Mouse (Mus musculus): Measurements from ENCODE around the gene Npas3.
A peak's percentile ranks its signal among the peaks of the same experiment; 100 is the strongest.

Npas3 gene

DNA sequence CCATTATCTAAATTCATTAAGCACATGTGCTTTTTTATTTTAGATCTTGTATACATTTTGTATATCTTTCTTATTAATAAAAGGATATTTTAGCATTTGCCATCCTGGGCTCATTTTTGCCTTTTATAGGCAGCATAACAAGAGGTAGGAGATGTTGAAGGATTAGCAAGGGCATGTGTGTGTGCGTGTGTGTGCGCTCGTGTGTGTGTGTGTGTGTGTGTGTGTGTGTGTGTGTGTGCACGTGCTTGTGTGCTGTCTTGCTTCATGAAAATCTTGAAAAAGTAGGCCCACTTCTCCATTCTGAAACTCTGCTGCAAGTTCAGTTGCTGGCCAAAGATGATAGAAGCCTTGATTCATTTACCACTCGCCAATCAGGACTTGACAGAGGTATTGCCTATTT lies 338.8 kb downstream of the Npas3 start:
- no peak for DNase-seq (ENCODE audit: extremely low spot score, low spot score)

DNA sequence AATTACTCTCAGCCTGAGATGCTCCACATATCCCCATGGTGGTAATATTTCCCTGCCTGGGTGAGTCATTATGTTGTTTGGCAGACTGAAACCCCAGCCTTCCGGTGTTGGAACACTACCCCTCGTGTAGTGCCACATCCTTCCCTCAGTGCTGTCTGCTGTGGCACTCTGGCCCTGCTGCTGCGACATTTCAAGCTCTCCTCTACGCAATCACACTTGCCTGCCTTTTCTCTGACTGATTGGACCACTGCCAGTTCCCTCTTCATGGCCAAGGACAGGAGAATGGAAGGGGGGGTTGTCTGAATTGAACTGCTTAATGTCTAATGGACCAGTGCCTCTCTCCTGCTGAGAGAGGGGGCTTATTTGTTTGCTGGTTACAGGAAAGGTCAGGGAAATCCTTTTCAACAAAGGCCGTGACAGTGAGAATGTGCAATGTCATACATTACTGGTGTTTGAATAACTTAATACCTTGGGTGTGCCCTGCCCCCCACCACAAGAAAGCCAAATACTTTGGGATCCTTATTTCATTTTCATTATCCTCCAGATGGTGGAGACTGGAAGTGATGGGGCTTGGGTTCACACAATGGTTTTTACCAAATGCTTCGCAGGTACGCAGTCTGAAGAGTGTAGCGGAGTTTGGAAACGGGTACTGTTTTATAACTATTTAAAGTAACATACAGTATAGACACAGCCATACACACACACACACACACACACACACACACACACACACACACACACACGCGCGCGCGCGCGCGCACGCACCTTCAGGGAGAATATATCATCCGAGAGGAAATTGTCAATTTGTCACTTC lies 339.4 kb downstream of the Npas3 start:
- no peak for DNase-seq (ENCODE audit: extremely low spot score, low spot score)

DNA sequence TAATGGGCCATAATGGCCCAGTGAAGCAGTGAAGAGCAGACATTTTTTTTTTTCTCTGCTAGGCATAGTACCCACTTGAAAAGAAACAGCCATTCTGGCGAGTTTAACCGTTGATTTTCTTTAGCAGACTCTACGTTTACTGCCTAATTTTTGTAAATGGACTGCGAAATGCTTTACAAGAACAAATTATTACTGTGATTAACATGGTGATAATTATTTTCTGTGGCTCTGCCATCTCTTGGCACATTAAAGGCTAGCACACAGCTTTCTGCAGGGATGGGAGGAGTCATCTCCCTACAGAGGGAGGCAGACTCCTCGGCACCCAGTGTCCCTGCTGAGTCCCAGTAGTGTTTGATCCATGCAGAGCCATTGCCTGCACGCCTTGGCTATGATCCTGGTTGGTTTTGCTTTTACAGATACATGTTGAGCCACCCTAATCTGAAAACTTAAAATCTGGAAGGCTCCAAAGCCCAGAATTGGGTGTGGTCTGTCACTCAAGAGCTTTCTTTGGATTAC lies 341.0 kb downstream of the Npas3 start:
- DNase-seq (ENCODE audit: extremely low spot score, low spot score): no peak

DNA sequence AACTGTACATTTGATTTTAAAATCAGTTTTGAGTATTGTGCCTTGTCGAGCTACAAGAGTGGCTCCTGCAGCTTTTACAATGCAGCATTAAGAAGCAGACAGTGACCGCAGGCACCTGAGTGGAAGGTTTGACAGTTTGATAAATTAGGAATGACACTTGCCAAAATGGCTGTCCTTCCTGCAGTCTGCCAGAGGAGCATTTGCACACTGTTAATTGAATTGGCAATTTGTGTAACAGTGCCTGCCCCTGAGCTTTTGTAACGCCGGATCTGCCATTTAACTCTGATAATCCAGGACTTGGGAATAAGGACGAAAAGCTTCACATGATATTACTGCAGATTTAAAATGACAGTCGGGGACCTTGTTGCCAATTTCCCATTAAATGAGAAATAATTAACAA lies 357.2 kb downstream of the Npas3 start:
- DNase-seq (ENCODE audit: extremely low spot score, low spot score): no peak

DNA sequence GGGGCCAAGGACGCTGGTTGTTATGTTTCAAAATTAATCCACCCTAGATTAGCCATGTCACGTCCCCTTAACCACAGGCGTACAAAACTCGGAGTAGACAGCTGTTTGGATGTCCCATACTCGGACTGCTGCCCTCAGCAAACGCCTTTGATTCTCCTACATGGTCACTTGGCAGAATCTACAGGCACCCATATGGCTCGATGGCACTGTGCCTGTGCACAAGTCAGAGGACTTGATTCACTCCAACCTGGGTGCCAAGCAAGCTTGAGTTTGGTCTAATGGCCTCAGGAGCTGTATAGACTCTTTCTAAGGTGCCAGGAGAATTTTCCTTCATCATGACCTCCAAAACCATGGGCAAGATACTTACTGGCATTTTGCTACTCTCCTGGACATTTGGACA lies 363.6 kb downstream of the Npas3 start:
- no peak for DNase-seq (ENCODE audit: extremely low spot score, low spot score)

DNA sequence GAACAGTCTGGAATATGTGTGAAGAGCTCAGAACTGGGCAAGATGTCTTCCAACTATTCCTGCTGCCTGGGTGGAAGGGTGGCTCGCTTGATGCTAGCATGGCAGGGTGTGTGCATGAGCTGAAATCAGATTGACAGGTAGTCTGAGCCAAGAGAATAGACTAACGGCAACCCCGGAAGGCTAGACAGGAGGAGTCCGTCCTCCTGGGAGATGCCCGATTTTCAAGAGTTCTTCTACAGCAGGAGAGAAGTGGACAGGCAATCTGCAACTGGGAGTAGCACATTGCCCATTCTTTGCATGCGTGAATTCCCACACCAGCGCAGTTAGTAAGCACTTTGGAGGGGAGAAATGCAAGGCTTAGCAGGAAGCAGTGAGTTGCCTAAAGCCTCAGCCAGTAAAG lies 372.8 kb downstream of the Npas3 start:
- no peak for DNase-seq (ENCODE audit: extremely low spot score, low spot score)

DNA sequence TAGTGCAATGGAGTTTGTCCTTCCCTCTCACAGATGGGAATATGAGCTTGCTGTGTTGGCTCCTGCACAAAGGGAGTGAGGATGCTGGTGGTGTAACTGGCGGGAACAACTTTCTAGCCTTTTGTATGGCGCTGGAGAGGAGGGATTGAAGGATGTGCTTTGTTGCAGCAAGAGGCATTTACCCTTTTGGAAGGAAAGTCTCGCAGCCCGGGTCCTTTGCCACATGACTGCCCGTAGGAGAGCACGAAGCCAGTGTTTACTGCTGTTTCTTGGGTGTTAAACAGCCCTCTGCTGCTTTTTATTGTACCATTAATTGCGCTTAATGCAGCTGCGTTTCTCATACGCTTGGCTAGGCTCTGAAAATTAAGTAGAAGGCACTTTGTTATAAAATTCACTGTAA lies 375.3 kb downstream of the Npas3 start:
- peak; percentile 27 for DNase-seq (ENCODE audit: extremely low spot score, low spot score)

DNA sequence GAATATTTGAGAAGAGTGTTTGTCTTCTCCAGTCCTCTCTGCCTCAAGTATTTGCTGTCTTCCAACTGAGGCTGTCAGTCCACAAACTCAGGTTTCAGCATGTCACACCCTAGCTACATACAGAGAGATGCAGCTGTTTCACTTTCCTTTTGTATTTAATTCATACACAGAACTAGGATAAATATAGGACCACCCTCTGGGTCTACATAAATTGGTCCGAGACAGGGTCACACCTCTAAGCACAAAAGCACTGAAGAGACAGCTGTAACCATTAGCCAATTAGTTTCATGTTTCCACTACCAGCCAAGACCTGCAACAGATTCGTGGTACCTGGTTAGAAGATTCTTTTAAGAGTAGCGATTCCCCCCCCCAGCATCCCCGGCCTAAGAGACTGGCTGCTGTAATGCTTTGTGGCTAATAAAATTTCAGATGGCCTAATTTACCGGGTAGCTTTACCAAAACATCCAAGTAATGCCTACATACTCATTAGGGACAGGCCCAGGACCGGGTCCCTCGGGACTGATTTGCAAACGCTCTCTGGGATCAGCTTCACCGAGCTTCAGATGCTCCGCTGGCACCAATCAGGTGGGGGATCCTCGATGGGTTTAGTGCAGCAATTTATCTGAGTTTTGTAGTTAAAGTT lies 376.0 kb downstream of the Npas3 start:
- no peak for DNase-seq (ENCODE audit: extremely low spot score, low spot score)

DNA sequence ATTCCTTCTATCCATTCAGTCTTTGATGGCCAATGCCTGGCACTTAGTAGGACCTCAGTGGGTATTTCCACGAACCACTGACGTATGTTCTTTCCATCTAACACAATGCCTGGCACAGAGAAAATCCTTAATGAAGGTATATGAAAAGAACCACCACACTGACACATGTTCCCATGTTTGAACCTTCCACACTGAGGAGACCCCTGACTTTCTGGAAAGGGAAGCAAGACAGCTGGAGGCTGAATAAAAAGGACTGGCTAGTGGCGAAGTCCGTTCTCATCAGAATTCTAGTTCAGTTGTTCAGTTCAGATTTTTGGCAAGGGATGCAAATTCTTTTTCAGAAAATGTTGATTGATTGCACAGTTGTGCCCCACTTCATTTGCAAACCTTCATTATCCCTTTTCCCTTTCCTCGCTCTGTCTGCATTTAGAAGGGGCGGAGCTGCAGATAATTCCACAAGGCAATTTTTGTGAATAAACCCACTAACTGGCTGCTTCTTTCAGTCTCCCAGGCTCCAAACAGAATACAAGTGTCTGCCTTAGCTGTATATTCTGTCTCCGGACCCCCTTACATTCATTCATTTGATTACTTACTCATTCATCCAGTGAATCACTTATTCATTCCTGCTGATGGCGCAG lies 381.1 kb downstream of the Npas3 start:
- DNase-seq (ENCODE audit: extremely low spot score, low spot score): no peak

DNA sequence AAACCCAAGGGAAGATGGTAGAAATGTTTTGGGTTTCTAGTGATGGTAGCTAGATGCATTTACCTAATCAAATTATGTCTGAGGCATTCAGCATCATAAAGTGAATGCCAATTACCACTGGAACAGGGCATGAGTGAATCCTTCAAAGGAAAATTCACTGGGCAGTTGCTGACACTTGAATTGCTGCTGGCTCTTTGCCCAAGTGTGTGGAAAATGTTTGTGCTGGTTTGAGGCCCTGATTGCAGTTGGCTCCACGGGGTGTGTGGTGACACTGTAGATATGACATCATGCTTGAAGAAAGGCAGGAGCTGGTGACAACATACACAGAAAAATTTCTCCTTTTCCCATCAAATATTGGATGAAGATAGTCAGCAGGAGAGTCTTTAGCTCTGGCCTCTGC lies 382.1 kb downstream of the Npas3 start:
- no peak for DNase-seq (ENCODE audit: extremely low spot score, low spot score)

DNA sequence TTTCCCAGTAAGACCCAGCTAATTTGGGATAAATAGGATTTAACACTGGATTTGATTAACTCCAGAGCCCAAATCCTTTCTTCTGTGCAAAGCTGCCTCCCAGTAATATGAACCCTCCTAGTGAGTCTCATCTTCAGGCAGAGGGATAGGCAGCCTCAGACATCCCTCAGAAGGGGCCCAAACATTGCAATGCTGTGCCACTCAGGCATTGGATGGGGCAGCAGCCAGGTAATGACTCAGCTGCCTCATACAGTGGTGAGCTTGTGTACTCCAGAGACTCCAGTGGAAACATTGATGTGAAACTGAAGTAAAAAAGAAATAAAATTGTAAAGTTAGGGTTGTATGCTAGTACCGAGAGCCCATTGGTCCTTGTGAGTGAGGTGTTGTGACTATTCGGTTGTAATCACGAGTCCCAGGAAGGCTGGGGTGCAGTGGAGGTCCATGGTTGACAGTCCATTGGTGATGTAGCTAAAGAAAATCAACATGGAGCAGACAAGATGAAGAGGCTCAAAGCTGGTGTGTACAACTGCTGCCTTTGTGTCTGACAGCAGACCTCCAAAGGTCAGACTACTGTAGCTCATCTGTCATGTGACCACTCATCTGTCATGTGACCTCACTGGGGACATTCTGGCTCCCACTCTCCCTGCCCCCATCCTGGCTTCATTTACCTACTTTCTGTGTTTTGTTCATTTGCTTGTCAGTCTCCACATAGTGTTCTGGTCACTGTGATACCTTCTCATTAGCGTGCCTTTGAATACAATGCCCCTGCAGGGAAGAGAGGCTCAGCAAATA lies 383.0 kb downstream of the Npas3 start:
- no peak for DNase-seq (ENCODE audit: extremely low spot score, low spot score)

DNA sequence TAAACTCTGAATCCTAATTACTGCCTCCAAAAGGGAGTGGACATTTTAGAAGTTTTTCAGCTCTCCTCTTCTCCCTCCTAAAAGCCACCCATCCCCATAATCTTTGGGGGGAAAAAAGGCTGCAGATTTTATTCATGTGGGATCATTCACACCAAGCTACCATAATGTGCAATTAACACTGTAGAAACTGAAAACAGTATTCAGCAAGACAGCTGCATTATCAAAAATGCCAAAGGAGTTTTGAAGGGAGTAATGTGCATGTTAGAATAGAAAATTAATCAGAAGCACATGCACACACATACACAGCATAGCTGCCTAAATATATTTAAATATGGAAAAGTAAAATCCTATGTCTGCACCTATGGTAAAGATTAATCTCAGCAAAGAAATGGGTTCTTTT lies 390.1 kb downstream of the Npas3 start:
- no peak for DNase-seq (ENCODE audit: extremely low spot score, low spot score)

DNA sequence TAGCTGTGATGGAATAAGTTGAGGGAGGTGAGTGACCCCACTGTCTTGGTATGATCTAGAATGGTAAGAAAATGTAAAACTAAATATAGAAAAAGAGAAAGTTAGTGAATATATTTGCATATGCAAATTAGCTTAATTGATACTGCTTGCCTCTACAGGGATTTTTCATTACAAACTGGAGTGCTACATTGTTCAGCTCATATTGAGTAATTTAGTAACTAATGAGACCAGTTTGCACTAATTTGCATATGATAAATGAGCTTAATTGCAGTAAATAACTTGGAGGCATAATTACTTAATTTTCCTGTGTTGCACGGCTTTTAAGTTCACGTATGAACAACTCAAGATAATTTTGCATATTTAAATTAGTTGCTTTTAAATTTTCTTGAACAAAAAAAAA lies 398.8 kb downstream of the Npas3 start:
- no peak for DNase-seq (ENCODE audit: extremely low spot score, low spot score)

DNA sequence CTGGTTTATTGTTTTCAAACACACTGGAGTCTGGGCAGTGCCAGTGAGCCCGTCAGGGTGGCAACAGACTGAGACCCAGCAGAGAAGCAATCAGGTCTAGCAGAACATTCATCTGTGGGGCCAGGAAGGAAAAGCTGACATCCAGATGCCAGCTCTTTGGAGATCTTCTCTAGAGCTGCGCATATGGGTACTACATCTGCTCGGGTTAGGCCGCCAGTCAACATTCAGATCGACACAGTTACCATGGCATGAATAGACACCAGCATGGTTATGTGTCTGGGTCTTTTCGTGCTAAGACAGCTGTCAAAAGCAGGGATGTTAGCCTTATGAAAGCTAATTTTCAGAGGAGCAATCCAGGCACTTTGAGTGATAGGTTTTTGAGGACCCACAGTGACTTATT lies 407.8 kb downstream of the Npas3 start:
- DNase-seq (ENCODE audit: extremely low spot score, low spot score): no peak

DNA sequence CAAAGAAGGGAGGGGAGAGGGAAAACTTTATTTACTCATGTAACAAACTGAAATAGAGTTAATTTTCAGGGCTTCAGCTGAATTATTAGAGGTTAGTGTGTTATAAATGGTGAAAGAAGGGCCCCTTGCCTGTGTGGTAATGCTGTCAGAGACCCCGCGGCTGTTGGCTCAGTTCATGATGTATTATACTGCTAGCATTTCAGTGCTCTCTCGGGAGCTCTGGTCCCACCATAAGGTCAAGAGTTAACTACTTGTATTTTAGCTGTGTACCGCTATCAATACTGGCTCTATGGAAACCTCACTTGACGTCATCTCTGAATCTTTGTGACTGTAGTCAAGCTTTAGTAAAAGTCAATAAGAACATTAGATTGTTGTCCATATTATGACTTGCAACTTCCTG lies 415.6 kb downstream of the Npas3 start:
- DNase-seq (ENCODE audit: extremely low spot score, low spot score): peak; percentile 44

DNA sequence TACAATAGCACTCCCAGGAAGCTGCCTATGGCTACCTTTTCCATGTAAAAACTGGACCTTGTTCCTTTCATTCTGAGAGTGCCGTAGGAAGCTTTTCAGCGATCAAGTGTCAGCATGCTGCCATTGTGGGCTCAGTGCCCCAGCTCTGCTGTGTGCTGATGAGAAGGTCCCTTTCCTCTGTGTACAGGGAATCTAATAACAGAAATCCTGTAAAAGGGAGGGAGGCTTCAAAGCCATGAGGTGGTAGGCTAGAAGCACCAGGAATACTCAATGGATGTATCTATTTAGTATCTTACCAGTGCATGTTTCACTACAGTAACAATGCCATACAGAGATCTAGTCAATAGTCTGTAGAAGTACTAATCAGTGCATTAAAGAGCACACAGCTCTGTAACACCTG lies 423.4 kb downstream of the Npas3 start:
- no peak for DNase-seq (ENCODE audit: extremely low spot score, low spot score)

DNA sequence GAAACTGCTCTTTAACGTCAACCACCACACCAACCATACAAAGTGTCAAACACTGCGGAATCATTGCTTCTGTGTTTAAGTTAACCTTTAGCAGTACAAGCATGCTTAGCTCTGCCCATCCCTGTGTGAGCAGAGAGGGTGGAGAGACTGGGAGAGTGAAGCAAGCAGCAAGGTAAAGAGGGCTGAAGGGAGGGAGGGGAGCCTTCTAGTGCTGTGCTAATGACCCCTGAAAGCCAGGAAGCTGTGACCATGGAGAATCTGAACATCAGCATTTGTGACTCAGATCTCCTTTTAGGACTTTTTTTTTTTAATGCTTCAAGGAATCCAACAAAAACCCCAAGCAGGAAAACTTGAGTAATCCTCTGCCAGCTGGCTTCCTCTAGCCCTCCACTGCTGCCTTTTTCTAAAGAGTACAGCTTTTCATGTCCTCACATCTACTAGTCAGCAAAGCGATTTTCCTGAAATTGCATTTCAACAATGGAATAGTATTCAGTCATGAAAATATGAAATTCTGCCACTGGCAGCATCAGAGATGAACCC lies 428.7 kb downstream of the Npas3 start:
- no peak for DNase-seq (ENCODE audit: extremely low spot score, low spot score)

DNA sequence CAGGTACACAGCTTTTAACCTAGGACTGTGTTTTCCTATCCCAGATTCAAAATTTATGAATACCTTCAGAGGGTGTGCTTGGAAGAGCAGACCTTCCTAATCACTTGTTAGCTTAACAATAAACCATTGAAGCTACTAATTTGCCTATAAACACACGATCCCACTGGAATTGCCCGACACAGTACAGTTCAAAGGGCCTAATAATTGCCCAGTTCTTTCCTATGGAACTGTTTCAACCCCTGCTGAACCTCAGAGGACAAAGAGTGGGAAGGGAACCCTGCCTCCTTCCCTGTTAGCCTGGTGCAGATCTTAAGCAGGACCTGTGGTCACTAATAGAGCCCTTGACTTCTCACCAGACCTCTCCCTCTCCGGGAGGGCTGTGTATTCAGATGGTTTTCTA lies 429.7 kb downstream of the Npas3 start:
- no peak for DNase-seq (ENCODE audit: extremely low spot score, low spot score)

DNA sequence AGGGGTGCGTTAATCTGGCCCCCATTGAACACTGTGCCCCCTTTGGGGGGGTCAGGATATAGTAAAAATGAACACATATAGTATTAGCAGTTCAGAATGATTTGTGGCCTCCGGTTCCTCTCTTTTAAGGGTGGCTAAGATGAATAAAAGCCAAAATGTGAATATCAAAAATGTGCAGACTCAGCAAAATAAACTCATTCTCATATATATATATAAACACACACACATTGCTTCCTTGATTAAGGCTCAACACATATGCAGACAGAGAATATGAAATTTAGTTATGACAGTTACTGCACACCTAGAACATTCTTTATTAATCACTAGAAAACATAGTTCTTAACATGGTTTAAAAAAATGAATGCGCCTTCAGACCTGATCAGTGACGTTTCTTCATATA lies 430.7 kb downstream of the Npas3 start:
- no peak for DNase-seq (ENCODE audit: extremely low spot score, low spot score)

DNA sequence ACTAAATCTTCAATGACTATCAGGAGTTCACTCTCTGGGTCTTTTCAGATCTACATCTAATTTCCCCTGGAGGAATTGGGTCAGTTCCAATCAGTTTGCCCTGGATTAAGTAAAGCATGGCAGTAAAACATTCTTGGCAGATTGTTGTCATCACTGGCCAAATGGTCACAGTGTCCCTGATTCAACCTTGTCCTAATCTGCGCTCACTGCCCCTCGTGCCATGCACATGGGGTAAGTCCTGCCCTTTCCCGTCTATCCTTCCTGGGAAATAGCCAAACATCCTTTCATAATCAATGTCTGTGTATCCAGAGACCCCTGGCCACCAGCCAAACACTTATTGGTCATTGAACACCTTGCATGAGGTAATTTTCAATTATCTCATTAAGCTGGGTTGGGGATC lies 432.0 kb downstream of the Npas3 start:
- no peak for DNase-seq (ENCODE audit: extremely low spot score, low spot score)

DNA sequence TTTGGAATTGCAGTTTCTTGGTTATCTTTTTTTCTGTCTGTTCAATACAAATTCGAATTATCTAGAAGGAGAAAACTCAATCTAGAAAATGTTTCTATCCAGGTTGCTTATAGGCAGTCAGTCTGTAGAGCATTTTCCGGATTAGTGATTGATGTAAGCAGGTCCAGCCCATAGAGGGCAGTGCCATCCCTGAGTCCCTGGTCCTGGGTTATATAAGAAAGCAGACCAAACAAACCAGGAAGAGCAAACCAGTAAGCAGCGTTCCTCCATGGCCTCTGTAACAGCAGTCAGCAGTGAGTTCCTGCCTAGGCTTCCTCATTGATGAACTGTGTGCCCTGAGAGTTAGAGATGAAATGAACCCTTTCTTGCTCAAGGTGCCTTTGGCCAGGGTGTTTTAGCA lies 433.6 kb downstream of the Npas3 start:
- DNase-seq (ENCODE audit: extremely low spot score, low spot score): no peak
